Mouse (Mus musculus): ENCODE measurements around the gene H2afv.

- TF ChIP-seq CTCF (IDR thresholded peaks at IDR 0.05; ENCODE audit: borderline replicate concordance, control insufficient read depth, extremely low read depth, insufficient read depth, low read length, poor library complexity) (no peak), POLR2A (IDR thresholded peaks at IDR 0.05; ENCODE audit: control insufficient read depth, extremely low read depth, insufficient read depth, low read length, poor library complexity) (no peak)
These were observed 19.1 kb upstream of the H2afv start for GRCm38 (mm10) chr11:6463159-6463837.
